Mouse (Mus musculus) layer of hippocampus, adult 8-10 months (tissue): ENCODE measurements around the gene Popdc3. TPM values are rescaled to one million over a fixed set of nuclear protein-coding genes. Genes with fewer than 3 reads are reported as not detected.
"Not testable (repeated sequence)": the region's sequence is repeated elsewhere in the genome, so short reads cannot be mapped to it uniquely, and the experiment has no call there.

Source experiments
- DNase-seq, 2 experiments: peaks; one replicate each; pipeline ENCODE4 v3.0.0; 2022; ENCODE audit warnings: low spot score in 2 of 2
- total RNA-seq, 4 experiments: library from RNA; stranded (reverse); gene quantifications; 2 replicates each; pipeline ENCODE4 v1.2.4; 2022

The Popdc3 gene
- 1 to 10 TPM; 3.9 to 7.5 (median 6.2) TPM for total RNA-seq

DNA sequence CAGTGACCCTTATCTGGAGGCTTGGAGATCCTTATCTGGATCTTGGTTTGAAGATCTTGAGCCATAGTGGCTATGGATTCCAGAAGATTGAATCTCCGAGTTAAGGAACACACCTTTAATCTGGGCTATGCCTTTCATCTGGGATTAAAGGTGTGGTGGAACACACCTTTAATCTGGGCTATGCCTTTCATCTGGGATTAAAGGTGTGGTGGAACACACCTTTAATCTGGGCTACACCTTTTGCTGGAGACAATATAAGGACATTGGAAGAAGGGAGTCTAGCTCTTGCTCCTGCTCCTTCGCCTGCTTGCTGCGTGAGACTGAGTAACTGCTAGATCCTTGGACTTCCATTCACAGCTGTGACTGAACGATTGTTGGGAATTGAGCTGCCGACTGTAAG is at the start of gene Popdc3:
Gene Popdc3, plus strand, starts transcription at position 301 of the 400 bp plus-strand sequence.
- DNase-seq = not testable (repeated sequence)

GRCm38 (mm10) chr10:45129105-45129504 is 48.8 kb upstream of the Popdc3 start:
- no peak for DNase-seq

GRCm38 (mm10) chr10:45130004-45130403 is 47.9 kb upstream of the Popdc3 start:
- no peak for DNase-seq

DNA sequence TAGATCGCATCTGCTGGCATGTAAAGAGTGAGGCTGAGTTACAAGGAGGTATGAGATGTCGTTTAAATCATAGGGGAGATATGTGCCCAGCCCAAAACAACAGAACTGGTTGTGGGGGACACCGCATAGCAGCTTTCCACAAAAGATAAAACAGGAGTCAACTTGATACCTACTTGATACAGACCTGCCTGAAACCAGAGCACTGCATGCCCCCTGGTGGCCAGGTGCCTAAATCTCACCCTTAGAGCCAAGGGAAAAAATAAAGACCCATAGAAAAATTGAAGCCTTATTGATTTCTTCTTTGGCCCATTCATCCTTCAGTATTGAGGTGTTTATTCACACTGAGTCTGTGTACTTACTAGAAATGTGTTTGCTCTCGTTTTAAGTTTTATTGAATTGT is 45.5 kb upstream of the Popdc3 start:
- no peak for DNase-seq

DNA sequence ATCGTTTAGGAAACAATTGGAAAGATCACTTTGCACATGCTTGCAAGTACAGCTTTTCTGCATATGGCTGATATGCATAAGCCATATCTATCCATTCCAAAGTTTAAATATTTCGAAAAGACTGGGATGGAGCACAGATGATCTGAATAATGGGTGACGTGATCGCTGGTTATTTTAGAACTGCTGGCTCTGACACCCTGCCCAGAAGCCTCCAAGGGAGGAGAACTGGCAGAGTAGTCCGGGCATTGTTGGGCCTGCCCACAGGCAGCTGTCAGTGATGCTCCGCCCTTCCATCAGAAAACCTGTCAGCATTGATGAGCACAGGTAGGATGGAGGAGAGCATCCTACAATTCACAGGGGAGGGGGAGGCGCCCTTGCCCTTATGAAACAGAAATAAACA is 41.1 kb upstream of the Popdc3 start:
- peak; percentile 46 to 59 for DNase-seq

DNA sequence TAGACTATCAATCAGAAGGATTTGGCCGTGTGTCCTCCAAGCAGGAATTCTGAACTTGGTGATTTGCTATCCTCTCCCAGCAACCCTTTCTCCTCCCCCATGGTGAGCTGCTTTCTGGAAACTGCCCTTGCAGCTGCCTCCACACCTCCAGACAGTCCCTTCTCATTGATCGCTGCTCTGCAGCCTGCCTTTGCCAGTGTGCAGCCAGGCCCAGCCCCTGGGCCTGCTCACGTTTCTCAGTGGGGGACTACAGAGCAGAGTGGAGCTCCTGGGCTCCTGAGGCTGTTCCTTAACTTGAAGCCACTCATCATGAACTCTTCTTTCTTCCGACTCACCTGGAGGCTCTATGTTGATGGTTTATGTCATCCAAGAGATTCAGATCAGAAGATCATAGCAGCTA is 38.0 kb upstream of the Popdc3 start:
- DNase-seq = no peak

DNA sequence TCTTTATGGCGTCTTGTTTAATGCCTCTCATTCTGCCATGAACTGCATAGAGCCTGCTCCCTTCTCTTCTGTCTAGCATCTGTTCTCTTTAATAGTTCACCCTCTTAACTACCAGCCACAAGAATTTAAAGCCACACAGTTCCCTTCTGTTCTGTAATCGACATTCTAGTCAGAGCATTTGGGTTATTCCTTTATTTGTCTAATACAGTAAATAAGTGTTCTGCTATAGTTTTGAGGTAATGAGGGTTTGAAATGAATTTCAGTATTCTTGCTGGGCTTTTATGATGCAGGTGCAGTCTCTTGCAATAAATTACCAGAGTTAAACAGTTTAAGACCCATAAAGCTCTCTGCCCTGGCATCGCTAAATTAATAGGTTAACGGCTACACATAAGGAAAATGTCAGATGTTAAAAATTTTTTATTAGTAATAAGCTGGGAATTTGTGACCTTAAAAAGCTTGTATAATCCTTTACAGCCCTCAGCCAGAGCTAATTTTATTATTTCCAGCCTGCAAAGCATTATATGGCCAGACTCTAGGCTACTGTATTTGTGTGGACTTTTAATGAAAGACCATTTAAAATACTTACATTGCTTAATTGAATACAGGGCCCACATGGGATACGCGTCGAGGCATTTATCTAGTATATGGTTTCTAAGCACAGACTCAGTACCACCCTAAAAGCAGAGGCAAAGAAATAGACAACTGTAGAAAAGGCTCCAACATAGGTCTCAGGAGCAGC is 37.3 kb upstream of the Popdc3 start:
- DNase-seq = no peak

GRCm38 (mm10) chr10:45142359-45142758 is 35.5 kb upstream of the Popdc3 start:
- no peak for DNase-seq

GRCm38 (mm10) chr10:45144038-45144817 is 33.7 kb upstream of the Popdc3 start:
- no peak for DNase-seq

- DNase-seq = no peak
Measured at GRCm38 (mm10) chr10:45146821-45147220, 31.1 kb upstream of the Popdc3 start.

DNA sequence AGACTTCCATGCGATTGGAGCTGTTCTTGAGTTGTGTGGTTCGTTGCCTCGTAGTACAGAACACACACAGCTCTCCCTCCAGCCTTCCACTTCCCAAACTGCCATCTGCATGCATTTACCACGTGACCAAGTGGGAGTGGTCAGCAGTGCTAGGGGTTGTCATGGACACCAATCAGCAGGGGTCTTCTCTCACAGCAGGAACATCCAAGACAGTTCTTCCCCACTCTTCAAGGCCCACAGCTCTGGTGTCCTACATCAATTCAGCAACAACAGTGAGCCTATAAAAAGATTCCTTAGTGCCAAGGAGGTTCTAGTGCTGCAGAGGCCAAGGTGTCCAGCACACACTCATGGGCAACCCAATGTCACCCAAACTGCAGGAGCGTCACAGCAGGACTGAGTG is 26.8 kb upstream of the Popdc3 start:
- no peak for DNase-seq

GRCm38 (mm10) chr10:45151771-45152692 is 25.9 kb upstream of the Popdc3 start:
- no peak for DNase-seq

DNA sequence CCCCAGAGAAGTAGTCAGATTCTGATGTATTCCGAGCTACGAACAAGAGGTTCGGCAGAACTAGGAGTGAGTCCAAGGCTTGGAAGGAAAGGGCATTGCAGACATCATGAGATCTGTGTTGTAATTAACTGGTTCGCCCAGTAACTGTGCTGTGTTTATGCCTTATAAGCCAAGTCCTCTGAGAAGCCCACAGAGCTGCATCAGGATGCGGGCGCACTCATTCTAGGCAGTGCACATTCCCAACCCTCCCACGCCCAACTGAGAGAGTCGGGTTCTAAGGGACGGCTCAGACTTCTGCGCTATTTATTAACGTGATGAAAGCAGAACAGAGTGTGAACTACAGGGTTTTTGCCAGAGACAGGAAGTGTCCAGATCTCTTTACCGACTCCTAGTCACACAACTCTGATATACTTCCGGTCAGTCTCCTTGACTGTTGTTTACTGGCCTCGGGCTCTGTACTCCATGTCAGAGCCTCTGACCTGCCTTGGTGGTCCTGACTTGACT is 23.3 kb upstream of the Popdc3 start:
- peak in 1 of 2 experiments; percentile 42 for DNase-seq

- no peak for DNase-seq
Measured at GRCm38 (mm10) chr10:45165851-45166250, 12.0 kb upstream of the Popdc3 start.

DNA sequence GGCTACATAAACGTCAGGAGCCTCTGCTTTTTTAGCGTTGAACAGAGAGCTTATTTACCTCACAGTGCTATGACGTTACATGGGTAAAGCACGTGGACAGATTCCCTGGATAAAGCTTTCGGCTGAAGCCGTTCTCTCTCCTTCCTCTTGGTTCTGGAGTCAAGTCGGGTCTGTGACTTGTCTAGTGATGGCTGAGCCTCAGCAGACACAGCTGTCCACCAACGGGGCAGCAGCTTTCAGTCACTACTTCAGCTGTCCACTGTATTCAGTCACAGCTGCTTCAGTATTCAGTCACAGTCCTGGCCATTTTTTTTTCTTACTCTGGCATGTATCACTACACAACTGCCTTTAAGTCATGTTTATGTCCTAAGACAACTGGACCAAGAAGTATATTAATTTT is 4.0 kb upstream of the Popdc3 start:
- no peak for DNase-seq

DNA sequence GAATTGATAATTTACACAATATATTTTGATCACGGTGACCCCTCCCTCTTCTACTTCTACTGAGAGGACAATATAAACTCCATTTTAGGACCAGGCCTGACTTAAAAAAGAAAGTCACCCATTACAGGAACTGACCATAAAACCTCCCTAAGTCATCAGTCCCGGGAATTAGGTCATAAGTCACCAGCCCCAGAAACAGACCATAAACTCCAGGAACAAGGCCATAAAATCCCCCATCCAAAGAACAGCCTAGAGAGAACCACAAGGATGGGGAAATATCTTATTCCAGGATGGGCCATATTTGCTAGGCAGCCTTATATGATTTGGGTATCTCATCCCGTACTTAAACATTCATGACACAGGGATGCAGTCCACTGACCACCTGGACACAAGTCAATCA is 3.6 kb upstream of the Popdc3 start:
- no peak for DNase-seq

- no peak for DNase-seq
Measured at GRCm38 (mm10) chr10:45180677-45181326, 2.9 kb downstream of the Popdc3 start.

DNA sequence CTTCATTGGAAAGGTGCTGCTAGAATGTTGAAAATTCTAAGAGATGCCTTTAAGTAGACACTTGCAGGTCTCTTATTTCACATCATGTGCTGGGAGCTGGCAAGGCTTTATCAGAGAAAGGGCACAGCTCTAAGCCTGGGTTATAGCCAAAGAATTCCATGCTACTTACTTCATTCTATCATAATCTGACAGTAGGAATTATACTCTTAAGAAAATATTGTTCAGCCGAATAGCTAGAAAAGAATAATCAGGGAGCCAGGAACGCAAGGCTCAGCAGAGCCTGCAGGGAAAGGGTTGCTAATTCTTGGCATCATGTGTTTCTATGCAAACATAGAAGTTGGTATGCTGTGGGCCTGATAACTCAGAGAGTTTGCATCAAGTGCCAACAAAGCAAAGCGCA is 3.4 kb downstream of the Popdc3 start:
- DNase-seq = no peak

DNA sequence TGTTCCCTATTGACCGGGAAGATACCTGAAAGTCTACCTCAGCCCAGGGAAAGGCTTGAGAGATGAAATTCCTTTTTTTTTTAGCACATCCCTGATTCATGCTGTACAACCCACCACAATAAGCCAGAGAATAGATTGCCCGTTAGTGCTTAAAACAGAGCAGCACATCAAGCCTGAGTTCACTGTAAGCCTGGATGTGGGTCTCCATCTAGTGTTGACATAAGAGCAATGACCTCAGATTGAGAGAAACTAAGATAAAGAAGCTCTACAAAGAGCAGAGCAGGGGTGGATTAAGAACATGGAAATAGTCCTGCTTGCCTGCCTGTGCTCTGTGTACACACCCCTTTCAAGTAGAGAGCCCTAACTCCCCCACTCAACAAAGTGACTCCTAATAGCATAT is 7.6 kb downstream of the Popdc3 start:
- no peak for DNase-seq

GRCm38 (mm10) chr10:45193330-45194310 is 15.7 kb downstream of the Popdc3 start:
- no peak for DNase-seq
